Mouse (Mus musculus) frontal cortex, postnatal 25 days (tissue): ENCODE measurements around the gene Tmem205.

Experiments
- DNase-seq, 2 experiments: peaks; one replicate each; pipeline ENCODE4 v3.0.0; 2022; ENCODE audit warnings: low spot score in 2 of 2

Gene Tmem205

DNA sequence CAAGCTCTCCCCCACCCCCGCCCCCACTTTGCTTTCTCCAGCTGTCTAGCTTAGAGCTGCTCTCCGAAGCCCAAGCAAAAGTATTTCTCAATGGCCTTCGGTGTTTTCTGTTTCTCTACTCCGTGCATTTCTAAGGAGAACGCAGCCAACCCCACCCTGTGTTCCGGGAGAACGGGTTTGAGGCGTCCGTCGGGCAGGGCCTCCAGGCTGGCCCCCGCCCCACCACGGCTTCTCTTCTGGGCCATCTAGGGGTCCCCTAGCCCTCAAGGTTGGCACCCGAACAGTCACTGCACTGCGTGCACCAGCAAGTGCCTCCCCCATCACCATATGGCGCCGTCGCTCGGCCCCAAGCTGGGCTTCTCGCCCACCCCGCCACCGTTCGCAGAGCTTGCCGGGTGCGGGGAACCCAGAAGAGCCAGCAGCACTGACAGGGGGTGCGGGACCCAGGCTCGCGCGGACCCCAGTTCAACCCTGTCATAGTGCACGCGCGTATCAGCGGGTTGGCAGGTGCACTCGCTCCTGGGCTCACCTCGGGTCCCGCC, 9.8 kb downstream of the Tmem205 start:
- peak; percentile 49 to 61 for DNase-seq

DNA sequence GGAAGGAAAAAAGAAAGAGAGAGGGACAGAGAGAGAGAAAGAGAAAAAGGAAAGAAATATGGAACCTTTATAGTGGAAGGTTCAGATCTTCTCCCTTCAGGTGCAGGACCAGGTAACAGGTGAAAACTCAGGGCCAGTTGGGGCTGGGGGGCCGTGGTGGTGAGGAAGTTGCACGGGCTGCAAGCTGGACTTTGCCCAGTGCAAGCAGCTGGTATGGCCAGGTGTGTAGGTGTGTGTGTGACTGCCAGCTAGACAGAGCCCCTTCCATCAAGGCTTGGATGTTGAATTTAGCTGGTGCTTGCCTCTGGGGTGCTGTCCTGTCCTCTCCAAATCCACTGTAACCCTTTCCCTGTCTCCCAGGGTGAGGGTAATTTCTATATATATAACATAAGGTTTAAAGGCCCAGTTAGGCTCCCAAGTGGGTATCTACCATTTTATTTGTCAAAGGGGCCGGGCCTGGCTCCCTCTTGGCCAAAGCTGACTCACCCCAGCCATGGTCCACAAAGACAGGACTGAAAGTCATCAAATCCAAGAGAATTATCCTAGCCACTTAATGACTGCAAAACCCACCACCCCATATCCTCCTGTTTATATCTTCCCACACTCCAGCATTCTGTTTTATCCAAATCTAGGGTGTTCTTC, 10.4 kb downstream of the Tmem205 start:
- DNase-seq: no peak

DNA sequence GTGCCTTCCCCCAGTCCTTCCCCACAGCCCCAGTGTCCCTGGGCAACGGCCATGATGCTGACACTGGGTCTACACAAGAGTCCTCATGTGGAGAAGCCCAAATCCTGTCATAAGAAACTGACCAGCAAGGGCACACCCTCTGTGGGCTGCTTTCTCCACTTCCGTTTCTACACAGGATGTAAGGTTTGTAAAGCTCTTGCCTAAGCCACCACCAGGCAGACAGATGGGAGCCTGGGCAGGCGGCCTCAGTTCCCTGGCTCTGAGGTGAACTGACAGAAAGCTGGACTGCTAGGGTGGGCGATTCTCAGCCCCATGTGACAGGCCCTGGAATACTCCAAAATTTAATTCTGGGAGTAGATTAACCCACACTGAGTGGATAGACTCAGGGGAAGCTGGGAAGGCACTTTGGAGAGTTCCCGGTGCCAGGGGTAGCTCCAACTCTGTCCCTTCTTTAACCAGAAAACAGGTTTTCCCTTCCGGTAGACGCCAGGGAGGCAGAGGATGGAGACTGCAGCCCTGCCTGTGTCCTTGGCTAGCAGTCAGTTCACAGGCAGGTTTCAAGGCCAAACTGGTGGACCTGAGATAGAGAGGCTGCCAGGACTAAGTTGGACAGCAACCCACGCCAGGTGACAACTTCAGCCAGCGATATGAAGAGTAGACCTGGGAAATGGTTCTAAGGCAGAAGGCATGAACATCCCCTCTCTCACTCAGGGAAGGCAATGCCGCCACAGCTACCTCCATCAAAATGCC, 17.7 kb downstream of the Tmem205 start:
- DNase-seq: no peak

DNA sequence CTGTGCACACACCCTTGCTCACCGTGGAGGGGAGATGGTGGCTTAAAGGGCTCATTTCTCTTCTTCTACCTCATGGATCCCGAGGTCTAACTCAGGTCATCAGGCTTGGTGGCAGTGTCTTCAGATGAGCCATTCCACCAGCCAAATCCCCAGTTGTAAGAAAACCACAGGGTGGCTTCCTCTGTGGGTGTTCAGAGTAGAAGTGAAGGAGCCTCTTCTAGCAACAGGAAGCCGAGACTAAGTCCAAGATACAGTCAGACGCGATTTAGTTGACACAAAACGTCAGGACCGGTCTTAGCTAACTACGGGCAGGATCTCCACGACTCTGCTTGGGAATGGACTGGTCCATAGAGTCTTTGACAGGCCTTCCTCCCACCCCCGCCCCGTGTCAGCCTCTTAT, 19.1 kb downstream of the Tmem205 start:
- DNase-seq: no peak

DNA sequence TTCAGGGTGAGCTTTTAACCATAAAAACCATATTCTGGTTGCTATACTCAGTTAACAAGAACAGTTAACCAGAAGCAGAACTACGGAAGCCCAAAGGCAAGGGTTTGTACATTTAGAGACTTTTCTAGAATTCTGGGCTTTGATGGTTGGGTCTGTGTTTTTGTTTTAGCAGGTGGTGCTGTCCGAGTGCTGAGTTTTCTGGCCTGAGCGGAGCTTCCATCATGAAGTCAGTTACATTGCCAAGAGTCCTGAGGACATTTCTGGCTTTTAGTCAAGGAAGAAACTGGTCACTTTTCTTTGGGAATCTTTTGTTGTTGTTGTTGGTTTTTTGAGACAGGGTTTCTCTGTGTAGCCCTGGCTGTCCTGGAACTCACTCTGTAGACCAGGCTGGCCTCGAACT, 23.3 kb downstream of the Tmem205 start:
- no peak for DNase-seq

DNA sequence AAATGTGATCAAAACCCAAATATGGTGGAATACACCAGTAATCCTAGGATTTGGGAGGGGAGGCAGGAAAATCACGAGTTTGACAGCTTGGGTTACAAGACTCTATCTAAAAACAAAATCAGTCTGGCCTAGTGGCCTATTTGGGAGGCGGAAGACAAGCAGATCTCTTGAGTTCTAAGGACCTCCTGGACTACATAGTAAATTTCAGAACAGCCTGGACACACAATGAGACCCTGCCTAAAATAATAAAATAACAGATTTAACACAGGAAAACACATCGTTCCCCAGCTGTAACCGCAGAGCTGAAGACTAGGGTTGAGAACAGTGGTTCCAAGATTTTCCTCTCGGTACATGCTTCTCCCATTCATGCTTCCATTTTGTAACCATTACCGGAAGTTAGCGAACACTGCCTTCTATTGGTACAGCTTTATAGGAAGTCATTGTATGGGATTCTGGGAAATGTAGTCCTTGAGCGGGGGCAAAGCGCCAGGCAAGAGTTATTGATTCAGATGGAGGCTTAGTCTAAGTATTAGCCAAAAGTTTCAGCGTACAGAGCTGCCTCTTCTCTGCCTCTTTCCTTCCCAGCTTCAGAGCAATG, 26.0 kb downstream of the Tmem205 start:
- DNase-seq: peak; percentile 37 to 46

DNA sequence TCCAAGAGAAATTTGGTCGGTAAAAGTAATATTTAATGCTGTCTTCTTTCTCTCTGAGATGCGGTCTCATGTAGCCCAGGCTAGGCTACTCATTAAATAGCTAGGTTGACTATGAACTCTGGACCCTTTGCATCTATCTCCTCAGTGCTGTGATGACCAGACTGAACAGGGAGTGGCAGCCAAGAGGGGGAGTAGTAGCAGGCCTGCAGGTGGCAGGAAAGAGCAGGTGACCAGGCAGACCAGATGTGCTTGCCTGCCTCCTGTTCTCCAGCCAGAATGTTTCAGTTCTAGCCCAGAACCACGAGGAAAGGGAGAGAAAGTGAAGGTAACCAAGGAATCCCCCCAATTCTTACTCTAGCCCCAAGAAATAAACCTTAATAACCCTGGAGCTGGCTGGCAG, 38.1 kb downstream of the Tmem205 start:
- no peak for DNase-seq

DNA sequence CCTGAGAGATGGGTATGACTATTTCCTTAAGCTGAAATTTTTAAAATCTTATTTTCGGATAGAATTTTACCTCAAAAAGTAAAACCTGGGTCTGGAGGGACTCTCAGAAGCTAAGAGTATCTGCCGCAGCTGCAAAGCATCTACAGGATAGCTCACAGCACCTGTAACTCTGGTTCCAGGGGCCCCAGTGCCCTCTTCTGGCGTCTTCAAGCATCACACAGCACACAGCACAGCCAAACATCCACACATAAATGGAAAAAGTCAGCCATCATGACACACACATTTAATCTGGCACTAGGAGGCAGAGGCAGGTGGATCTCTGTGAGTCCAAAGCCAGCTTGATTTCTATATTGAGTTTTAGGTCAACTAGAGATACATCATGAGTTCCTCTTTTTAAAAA, 50.8 kb downstream of the Tmem205 start:
- DNase-seq: no peak

DNA sequence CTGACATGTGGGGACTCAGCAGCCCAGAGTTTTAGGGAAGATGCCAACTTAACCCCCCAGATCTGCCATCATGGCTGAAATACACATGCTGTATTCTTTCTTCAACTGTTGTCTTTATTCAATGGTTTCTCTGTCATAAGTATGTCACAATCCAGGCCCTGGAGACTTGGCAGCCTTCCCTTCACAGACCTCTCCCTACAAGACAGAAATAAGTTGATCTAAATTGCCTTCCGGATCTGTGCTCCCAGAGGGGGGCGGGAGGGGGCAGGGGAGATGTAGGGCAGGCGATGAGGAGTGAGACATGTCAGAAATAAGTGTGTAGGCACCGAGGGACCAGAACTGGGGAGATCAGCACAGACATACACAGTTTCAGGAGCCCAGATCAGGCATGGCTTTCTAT, 55.2 kb downstream of the Tmem205 start:
- DNase-seq: no peak
